Mouse (Mus musculus): ENCODE data around the gene Relch. TPM values are rescaled to one million over a fixed set of nuclear protein-coding genes. Genes with fewer than 3 reads are reported as not detected.

The Relch gene
- polyA plus RNA-seq (2016; fragmentation: Nextera tagmentation; extraction: Ambion mirVana): 31.2 and 33.3 TPM in 2 replicates

DNA sequence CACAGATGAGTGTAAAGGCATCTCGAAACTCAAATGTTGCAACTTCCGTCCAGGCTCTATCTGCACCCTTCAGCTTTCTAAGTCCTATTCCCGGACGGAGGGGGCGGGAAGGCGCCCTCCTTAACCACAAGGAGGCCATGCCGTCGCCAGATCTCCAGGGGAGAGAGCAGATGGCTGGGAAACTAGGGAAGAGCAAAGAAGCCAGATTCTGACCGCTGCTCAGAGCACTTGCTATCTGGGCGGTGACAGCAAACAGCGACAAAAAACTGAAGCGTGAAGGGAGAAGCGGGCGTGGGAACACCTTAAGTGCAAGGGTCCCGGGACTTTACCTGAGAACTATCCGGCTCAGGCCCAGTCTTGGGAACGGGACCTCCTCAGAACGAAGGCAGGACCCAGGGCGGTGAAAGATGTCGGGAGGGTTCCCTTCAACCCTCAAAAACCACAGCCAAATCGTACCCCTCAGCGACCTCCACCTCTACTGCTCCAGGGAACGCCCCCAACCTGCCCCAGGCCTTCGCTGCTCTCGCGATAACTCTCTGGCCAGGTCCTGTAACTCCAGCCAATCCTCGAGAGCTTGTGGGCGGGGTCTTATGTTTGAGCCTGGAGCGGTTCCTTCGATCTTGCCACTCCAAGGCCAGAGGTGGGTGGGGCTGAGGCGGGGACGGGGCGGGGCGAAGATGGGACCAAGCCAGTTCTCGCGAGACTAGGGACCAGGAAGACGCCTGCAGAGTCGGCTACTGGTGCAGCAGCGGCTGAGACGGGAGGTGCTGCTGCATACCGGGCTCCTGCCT is at the start of gene Relch, which contains the start of gene Pign:
TSS of gene Relch (plus strand) at position 691 of the 791 bp plus-strand sequence.
TSS of gene Pign (minus strand) at position 507 of the 791 bp plus-strand sequence.
- Histone ChIP-seq H3K9ac (peak within 1 kb of the TSS; percentile 88), H3K9me3 (no peaks in the 10 kb centered on the region), H3K4me3 (peak within 1 kb of the TSS; percentile 94), H3K27ac (peak within 1 kb of the TSS; percentile 83), H3K4me1 (peaks cover 9% of the 10 kb centered on the region; the same call in 1 of the 2 replicates), H3K27me3 (no peaks in the 10 kb centered on the region), H3K4me2 (replicated peaks) (peak within 1 kb of the TSS; percentile 87), H3K36me3 (no peaks in the 10 kb centered on the region)
- under 1% methylated on average over 41 of the region's 41 CpGs for WGBS
- peak; percentile 97 for ATAC-seq (ENCODE audit: insufficient number of reproducible peaks, insufficient read depth, low FRiP score, low TSS enrichment)

DNA sequence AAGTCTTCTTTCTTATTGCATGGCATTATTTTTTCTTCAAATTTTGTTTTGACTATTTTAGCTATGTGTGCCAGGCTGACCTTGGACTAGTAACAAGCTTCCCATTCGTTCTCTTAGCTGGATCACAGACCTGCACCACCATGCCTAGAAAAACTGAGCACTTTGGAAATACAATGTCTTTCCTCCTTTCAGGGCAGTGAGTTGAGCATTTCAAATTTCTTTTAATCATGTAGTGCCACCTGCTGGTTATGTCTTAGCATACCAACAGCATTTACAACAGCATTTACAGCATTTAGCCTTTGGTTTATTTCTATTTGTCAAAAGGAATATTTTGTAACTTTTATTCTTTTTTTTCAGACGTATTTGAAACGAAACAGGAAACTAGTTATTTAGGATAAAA is 33.2 kb upstream of the Relch start:
- Histone ChIP-seq H3K27me3 (no peaks in the 10 kb centered on the region), H3K9me3 (no peaks in the 10 kb centered on the region), H3K27ac (no peak overlapping the region), H3K4me3 (no peak overlapping the region), H3K4me1 (no peaks in the 10 kb centered on the region), H3K36me3 (no peaks in the 10 kb centered on the region), H3K9ac (no peak overlapping the region), H3K4me2 (replicated peaks) (no peak overlapping the region)
- ATAC-seq (ENCODE audit: insufficient number of reproducible peaks, insufficient read depth, low FRiP score, low TSS enrichment): no peak
- 48% methylated on average over 3 of the region's 3 CpGs for WGBS

DNA sequence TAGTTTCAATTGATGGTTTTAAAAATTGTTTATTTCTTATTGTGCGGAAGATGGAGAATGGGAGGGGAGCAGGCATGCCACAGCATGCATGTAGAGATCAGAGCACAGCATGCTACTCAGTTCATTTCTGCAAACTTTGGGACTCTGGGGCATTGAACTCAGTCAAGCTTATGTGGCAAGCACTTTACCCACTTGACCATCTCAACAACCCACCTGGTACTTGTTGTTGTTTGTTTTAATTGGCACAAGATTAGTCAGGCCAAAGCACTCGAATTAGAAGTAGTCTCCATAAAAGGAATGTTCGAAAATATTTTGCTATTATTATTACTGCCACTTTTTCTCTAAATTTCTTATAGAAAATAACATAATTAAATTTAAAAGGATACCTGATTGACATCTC is 19.6 kb upstream of the Relch start:
- no peak for ATAC-seq (ENCODE audit: insufficient number of reproducible peaks, insufficient read depth, low FRiP score, low TSS enrichment)
- Histone ChIP-seq H3K4me2 (replicated peaks) (no peak overlapping the region), H3K27me3 (no peaks in the 10 kb centered on the region), H3K4me3 (no peak overlapping the region), H3K9me3 (no peaks in the 10 kb centered on the region), H3K27ac (no peak overlapping the region), H3K9ac (no peak overlapping the region), H3K36me3 (peaks cover 18% of the 10 kb centered on the region), H3K4me1 (no peaks in the 10 kb centered on the region)
- 80% methylated on average over 3 of the region's 3 CpGs for WGBS

DNA sequence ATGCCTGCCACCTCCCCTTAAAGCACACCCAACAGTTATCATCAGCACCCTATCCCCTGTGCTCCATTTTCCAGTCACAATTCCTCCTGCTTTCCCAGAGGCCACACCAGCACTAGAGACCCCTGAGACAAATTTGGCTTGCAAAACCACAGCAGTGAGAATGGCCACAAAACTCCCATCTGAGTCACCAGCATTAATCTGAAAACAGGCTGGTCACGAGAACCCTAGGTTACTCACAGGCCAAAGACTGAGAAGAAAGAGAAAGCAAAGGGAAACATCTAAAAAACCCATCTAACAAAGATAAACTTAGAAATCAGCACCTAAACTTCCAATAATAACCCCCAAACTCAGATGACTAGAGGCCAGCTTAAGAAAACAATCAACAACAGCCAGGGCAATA is 13.0 kb upstream of the Relch start:
- H3K4me2 ChIP-seq (replicated peaks): no peak overlapping the region
- H3K36me3 ChIP-seq: peaks cover 10% of the 10 kb centered on the region
- WGBS: 89% methylated on average over 1 of the region's 1 CpGs

DNA sequence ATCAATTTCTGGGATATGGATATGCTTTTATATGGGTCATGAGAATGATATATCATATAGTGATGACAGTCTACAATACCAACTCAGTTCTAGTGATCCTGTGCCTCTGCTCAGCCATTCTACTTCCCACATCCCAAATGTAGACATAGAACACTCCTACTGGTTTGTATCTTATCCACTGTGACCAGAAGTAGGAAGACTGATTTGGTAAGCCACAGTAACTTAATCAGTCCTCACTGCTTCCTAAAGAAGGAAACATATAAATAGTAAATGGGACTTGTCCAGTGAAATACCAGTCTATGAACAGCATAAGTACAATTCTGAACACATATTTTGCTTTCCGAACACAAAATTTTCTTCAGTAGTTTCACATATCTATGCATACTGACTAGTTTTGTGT is 9.7 kb upstream of the Relch start:
- H3K9me3 ChIP-seq: no peaks in the 10 kb centered on the region
- no peaks in the 10 kb centered on the region for H3K36me3 ChIP-seq
- no peak overlapping the region for H3K4me3 ChIP-seq
- no peaks in the 10 kb centered on the region for H3K4me1 ChIP-seq
- 95% methylated on average over 1 of the region's 1 CpGs for WGBS
- no peaks in the 10 kb centered on the region for H3K27me3 ChIP-seq
- no peak overlapping the region for H3K27ac ChIP-seq
- H3K4me2 ChIP-seq (replicated peaks): no peak overlapping the region
- no peak overlapping the region for H3K9ac ChIP-seq
- ATAC-seq (ENCODE audit: insufficient number of reproducible peaks, insufficient read depth, low FRiP score, low TSS enrichment): no peak

More for the DNA sequence above, 13.0 kb upstream of the Relch start:
- no peaks in the 10 kb centered on the region for H3K9me3 ChIP-seq
- no peak overlapping the region for H3K4me3 ChIP-seq
- no peaks in the 10 kb centered on the region for H3K4me1 ChIP-seq
- ATAC-seq (ENCODE audit: insufficient number of reproducible peaks, insufficient read depth, low FRiP score, low TSS enrichment): no peak
- no peak overlapping the region for H3K9ac ChIP-seq
- H3K27me3 ChIP-seq: no peaks in the 10 kb centered on the region
- no peak overlapping the region for H3K27ac ChIP-seq

DNA sequence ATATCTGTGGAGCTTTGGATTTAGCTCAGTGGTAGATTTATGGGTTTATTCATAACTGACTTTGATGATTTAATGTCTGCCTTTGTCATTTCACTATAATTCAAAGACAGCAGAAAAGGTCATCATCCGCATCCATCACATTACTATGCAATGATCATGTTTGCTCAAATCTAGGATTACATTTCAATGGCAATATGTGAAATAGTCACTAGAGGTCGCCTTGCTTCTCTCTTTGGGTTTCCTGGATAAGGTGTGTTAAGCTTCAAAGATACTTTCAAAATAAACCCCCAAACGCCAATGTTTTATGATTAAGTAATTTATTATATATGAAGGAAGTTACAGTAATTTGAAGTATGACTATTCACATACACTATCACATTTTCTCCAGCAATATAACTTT is 3.6 kb upstream of the Relch start:
- no peak overlapping the region for H3K27ac ChIP-seq
- no peak for ATAC-seq (ENCODE audit: insufficient number of reproducible peaks, insufficient read depth, low FRiP score, low TSS enrichment)
- H3K4me2 ChIP-seq (replicated peaks): no peak overlapping the region
- H3K9ac ChIP-seq: no peak overlapping the region
- H3K4me1 ChIP-seq: peaks cover 4% of the 10 kb centered on the region; the same call in 1 of the 2 replicates
- WGBS: 20% methylated on average over 3 of the region's 3 CpGs
- no peaks in the 10 kb centered on the region for H3K27me3 ChIP-seq
- H3K36me3 ChIP-seq: no peaks in the 10 kb centered on the region
- no peak overlapping the region for H3K4me3 ChIP-seq
- no peaks in the 10 kb centered on the region for H3K9me3 ChIP-seq

DNA sequence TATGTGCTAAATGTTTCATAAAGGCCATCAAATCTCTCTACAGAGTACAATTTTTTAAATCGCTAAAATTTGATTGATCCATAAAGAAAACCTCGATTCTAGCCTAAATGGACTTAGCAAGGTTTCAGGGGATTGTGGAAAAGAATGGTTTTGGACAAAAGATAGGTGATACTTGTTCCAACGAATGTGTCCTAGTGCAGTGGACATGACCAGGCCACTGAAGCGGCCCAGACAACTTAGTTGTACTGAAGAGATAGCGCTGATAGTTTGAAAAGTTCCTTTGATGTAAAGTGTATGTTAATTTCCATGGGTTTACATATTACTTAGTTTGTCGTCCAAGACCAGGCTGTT is 866 bp upstream of the Relch start:
- ATAC-seq (ENCODE audit: insufficient number of reproducible peaks, insufficient read depth, low FRiP score, low TSS enrichment): no peak
- peak overlapping the region; percentile 94 for H3K4me3 ChIP-seq
- no peaks in the 10 kb centered on the region for H3K36me3 ChIP-seq
- peak overlapping the region; percentile 88 for H3K9ac ChIP-seq
- peaks cover 9% of the 10 kb centered on the region; the same call in 1 of the 2 replicates for H3K4me1 ChIP-seq
- no peaks in the 10 kb centered on the region for H3K27me3 ChIP-seq
- H3K4me2 ChIP-seq (replicated peaks): peak overlapping the region; percentile 62
- 9% methylated on average over 6 of the region's 6 CpGs for WGBS
- H3K9me3 ChIP-seq: no peaks in the 10 kb centered on the region
- no peak overlapping the region; the same call in 1 of the 2 replicates for H3K27ac ChIP-seq

DNA sequence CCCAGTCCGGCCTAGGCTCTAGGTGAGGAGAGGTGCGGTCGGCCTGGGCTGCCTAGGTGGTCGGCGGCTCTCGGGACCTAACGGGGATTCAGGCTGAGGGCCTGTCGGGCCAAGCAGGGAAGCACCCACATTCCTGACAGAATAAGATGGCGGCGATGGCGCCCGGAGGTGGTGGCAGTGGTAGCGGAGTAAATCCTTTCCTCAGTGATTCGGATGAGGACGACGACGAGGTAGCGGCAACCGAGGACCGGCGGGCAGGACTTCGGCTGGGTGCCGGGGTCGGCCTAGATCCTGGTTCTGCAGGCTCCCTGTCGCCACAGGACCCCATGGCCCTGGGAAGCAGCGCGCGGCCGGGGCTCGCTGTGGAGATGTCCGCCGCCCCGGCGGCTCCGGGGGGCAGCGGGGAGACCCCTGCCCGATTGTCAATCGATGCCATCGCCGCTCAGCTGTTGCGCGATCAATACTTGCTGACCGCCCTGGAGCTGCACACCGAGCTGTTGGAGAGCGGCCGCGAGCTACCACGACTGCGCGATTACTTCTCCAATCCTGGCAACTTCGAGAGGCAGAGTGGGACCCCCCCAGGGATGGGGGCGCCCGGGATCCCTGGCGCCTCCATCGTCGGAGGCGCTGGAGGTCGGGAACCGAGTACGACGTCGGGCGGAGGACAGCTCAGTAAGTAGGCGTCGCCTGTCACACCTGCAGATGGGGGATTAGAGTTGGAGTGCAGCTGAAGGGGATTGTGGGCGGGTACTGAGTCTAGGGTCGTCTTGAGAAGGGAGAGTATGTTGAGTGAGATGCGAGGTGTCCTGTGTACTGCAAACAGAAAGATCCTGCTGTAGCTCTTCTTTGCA is 526 bp downstream of the Relch start:
- Histone ChIP-seq H3K27ac (peak overlapping the region; percentile 70), H3K9ac (peak overlapping the region; percentile 88), H3K27me3 (no peaks in the 10 kb centered on the region), H3K4me2 (replicated peaks) (peak overlapping the region; percentile 87), H3K4me1 (peaks cover 9% of the 10 kb centered on the region; the same call in 1 of the 2 replicates), H3K4me3 (peak overlapping the region; percentile 94), H3K9me3 (no peaks in the 10 kb centered on the region), H3K36me3 (no peaks in the 10 kb centered on the region)
- WGBS: under 1% methylated on average over 68 of the region's 68 CpGs
- ATAC-seq (ENCODE audit: insufficient number of reproducible peaks, insufficient read depth, low FRiP score, low TSS enrichment): peak; percentile 36

DNA sequence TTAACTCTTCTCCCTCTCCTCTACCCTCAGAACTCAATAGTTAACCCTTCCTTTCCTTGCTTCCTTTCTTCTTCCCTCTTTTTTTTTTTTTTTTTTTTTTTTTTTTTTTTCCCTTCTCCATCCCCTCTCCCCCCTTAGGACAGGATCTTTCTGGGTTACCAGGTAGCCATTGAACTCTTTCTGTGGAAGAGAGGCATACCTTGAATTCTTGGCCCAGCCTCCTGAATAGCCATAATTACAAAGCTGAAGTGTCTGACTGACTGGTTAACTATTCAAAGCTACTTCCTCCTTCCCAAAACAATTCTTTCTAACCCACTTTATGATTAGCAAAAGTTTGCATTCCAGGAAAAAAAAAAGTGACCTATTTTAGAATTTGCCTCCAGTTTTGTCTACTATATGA is 6.0 kb downstream of the Relch start:
- Histone ChIP-seq H3K4me2 (replicated peaks) (no peak overlapping the region), H3K36me3 (no peaks in the 10 kb centered on the region), H3K27ac (no peak overlapping the region), H3K4me1 (peaks cover 7% of the 10 kb centered on the region; the same call in 1 of the 2 replicates), H3K27me3 (no peaks in the 10 kb centered on the region), H3K9me3 (no peaks in the 10 kb centered on the region), H3K9ac (no peak overlapping the region), H3K4me3 (no peak overlapping the region)
- no peak for ATAC-seq (ENCODE audit: insufficient number of reproducible peaks, insufficient read depth, low FRiP score, low TSS enrichment)

DNA sequence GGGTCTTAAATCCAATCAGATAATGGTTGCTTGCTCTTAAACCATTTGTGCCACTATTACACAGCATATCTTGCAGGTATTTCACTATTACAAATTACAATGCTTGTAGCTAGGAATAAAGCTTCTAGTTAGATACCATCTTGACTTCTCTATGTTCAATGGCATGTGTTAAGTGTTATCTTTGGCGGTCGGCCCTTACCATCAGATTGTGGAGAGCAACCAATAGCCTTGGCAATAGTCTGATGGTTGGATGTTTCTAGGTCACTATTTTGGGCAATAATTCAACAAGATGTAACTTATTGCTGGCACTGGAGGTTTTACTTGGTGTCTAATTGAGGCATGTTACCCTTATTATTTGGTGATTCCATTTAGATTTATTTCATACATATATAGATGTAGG is 11.1 kb downstream of the Relch start:
- Histone ChIP-seq H3K27me3 (no peaks in the 10 kb centered on the region), H3K27ac (no peak overlapping the region), H3K36me3 (no peaks in the 10 kb centered on the region; the same call in 1 of the 2 replicates), H3K9me3 (no peaks in the 10 kb centered on the region), H3K4me1 (no peaks in the 10 kb centered on the region), H3K9ac (no peak overlapping the region), H3K4me2 (replicated peaks) (no peak overlapping the region), H3K4me3 (no peak overlapping the region)
- WGBS: 96% methylated on average over 2 of the region's 2 CpGs
- no peak for ATAC-seq (ENCODE audit: insufficient number of reproducible peaks, insufficient read depth, low FRiP score, low TSS enrichment)

DNA sequence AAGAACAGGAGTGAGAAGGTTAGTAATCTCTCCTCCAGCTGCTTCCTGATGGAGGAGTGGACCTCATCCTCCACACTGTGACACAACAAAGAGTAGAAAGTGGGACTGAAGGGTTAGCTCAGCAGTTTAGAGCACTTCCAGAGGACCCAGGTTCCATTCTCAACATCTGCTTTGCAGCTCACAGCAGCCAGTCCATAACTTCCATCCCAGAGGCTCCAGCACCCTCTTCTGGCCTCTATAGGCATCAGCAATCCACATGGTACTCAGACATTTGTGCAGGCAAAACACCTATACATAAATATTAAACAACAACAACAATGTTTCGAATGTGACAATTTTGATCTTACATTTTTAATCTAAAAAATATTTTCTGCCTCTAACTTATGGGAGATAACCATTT is 16.9 kb downstream of the Relch start:
- Histone ChIP-seq H3K36me3 (no peaks in the 10 kb centered on the region; the same call in 1 of the 2 replicates), H3K4me1 (no peaks in the 10 kb centered on the region), H3K27ac (no peak overlapping the region), H3K27me3 (no peaks in the 10 kb centered on the region), H3K9me3 (no peaks in the 10 kb centered on the region), H3K4me3 (no peak overlapping the region), H3K4me2 (replicated peaks) (no peak overlapping the region), H3K9ac (no peak overlapping the region)
- ATAC-seq (ENCODE audit: insufficient number of reproducible peaks, insufficient read depth, low FRiP score, low TSS enrichment): no peak
- 83% methylated on average over 1 of the region's 1 CpGs for WGBS

DNA sequence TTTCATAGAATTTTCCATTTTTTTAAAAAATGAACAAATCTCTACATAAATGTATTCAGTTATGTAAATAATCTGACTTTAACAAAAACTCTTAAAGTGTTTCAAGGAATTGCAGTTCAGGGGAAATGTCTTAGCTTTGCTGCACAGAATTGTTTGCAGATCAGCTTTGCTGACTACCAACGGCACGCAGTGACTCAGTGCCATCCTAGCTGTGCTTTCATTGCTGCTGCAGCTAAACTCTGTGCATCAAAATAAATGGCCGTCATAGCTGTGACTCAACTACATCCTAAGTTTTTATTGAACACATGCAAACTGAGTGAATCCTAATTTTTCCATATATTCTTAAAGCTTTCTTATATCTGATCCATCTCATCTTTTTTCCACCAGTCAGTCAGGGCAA is 21.8 kb downstream of the Relch start:
- Histone ChIP-seq H3K27ac (no peak overlapping the region), H3K27me3 (no peaks in the 10 kb centered on the region), H3K36me3 (no peaks in the 10 kb centered on the region; the same call in 1 of the 2 replicates), H3K9ac (no peak overlapping the region), H3K9me3 (no peaks in the 10 kb centered on the region), H3K4me2 (replicated peaks) (no peak overlapping the region), H3K4me1 (no peaks in the 10 kb centered on the region), H3K4me3 (no peak overlapping the region)
- 86% methylated on average over 3 of the region's 3 CpGs for WGBS
- ATAC-seq (ENCODE audit: insufficient number of reproducible peaks, insufficient read depth, low FRiP score, low TSS enrichment): no peak
